Mouse (Mus musculus) left cerebral cortex, postnatal 36 days (tissue): Measurements from ENCODE around the gene Clec2i. TPM values are rescaled to one million over a fixed set of nuclear protein-coding genes. Genes with fewer than 3 reads are reported as not detected.
"Not testable (repeated sequence)": the region's sequence is repeated elsewhere in the genome, so short reads cannot be mapped to it uniquely, and the experiment has no call there.

Experiments
- DNase-seq, 2 experiments: peaks; one replicate each; pipeline ENCODE4 v3.0.0; 2021 to 2022; ENCODE audit warnings: low spot score in 2 of 2, mixed read lengths in 1 of 2
- intact Hi-C: fragments of 180-260 bp; cut with DNase I; formaldehyde crosslinking; loops from one replicate; pipeline ENCODE4 v1.15.1; 2025
- total RNA-seq, 2 experiments: library from RNA; stranded (reverse); gene quantifications; 2 replicates each; pipeline ENCODE4 v1.2.3; 2021

Gene Clec2i
- total RNA-seq, 2 experiments from 2014 or later = not detected

GRCm38 (mm10) chr6:128852766-128853165, 34.6 kb upstream of the Clec2i start:
- intact Hi-C loops = loop anchor here (5.0 kb wide), 2 partner anchors 405 to 515 kb away; no protein-coding TSS in a partner anchor
- no peak for DNase-seq

GRCm38 (mm10) chr6:128854024-128854820, 33.2 kb upstream of the Clec2i start:
- intact Hi-C loops = loop anchor here (1.0 to 5.0 kb wide), 3 partner anchors 213 to 513 kb away; no protein-coding TSS in a partner anchor
- peak in 1 of 2 experiments; percentile 64 for DNase-seq

- DNase-seq = no peak
- intact Hi-C loops = loop anchor here (1.0 to 5.0 kb wide), 3 partner anchors 212 to 512 kb away; no protein-coding TSS in a partner anchor
Observed at GRCm38 (mm10) chr6:128854895-128855294, 32.5 kb upstream of the Clec2i start.

DNA sequence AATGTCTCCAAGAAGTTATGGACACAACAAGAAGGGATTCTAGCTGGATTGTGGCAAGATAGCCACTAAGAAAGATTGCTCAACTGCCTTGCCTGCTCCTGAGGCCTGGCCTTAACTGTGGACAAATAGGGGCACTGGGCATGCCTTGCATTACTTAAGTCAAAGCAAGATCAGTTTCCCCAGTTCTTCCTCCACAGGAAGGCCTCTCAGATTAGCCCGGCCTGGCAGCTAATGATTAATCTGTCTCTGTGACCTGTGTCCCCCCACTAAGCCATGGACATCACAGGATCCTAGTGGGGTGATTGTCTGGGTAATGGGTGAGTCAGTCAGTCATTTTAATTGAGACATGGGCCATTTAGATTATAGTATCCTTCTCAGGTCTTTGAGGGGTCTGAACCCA, 31.9 kb upstream of the Clec2i start:
- DNase-seq = no peak
- intact Hi-C loops = no loop called here

DNA sequence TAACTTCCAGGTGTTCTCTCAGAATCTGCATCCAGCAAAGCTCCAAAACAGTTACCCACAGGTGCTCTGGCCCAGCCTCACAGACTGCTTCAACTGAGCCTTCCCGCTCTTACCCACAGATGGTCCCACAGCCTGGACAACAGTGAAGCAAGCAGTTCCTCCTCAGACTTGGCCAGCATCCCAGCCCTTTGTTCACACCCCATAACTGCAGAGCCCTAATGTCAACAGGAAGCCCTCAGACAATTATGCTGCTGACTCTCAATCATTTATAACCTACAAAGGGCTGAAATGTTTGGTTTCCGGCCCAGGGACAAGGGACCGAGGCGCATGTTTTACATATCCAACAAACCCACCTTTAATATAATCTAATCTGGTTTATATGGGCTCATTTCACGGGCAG, 31.1 kb upstream of the Clec2i start:
- intact Hi-C loops = no loop called here
- DNase-seq = peak in 1 of 2 experiments; percentile 35

- intact Hi-C loops = no loop called here
Observed at GRCm38 (mm10) chr6:128857976-128858375, 29.4 kb upstream of the Clec2i start.

DNA sequence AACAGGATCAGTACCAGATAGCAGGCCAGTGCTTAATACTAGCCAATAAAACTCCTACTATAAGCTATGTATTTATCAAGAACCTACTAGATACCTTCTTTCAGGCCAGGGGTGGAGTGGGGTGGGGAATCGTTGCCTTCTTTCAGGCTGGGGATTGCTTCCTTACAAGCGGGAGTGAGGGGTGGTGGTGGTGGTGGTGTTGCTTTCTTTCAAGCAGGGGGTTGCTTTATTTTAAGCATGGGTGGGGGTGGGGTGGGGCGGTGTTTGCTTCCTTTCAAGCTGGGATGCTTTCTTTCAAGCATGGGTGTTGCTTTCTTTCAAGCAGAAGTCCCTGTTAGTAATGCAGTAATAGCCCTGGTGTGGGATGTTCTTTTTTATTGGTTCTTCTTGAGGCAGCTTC, 18.5 kb upstream of the Clec2i start:
- no peak for DNase-seq
- intact Hi-C loops = no loop called here

More at GRCm38 (mm10) chr6:128857976-128858375, 29.4 kb upstream of the Clec2i start:
- DNase-seq = no peak

DNA sequence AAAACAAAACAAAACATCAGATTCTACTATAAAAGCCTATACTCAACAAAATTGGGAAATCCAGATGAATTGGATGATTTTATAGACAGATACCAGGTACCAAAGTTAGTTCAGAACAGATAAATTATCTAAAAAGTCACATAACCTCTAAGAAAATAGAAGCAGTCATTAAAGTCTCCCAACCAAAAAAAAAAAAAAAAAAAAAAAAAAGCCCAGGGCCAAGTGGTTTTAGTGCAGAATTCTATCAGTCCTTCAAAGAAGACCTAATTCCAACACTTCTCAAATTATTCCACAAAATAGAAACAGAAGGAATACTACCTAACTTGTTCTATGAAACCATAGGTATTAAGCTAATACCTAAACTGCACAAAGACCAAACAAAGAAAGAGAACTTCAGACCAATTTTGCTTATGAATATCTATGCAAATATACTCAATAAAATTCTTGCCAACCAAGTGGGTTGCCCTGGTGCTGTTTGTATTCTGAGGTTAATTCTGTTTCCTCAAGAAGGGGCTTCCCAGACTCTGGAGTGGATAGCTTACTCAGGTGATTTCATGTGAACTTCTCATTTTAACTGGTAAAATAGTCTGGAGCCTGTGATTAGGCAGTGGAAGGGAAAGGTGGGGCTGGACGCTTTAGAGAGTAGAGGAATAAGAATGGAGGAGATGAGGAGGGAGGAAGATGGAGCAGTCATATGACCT, 15.3 kb upstream of the Clec2i start:
- intact Hi-C loops = loop anchor here (5.0 kb wide), 1 partner anchor 95 kb away; no protein-coding TSS in a partner anchor
- no peak for DNase-seq

DNA sequence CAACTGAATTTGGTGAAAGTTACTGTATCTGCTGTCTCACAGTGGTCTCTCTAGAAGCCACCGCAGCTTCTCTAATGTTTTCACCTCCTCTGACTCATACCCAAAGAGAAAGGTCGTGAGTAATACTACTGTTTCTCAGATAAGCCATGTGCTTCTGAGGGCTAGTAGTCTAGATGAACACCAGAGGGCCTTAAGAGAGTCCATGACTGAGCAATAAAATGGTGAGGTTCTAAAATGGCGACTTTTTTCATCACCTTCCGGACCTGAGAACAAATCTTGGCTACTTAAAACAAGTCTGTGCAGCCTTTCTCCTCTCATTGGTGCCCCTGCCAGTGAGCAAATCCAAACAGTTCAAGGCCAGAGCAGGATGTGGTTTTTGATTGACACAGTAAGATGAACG, 1.4 kb downstream of the Clec2i start:
- intact Hi-C loops = loop anchor here (1.0 kb wide), 1 partner anchor 83 kb away; no protein-coding TSS in a partner anchor
- no peak for DNase-seq

- DNase-seq = no peak
- intact Hi-C loops = loop anchor here (10.0 kb wide), 1 partner anchor 294 kb away; the partner anchor contains the start of gene Clec2d
Observed at GRCm38 (mm10) chr6:128890948-128891355, 3.6 kb downstream of the Clec2i start, which contains the start of gene BC035044. Gene BC035044, minus strand, starts transcription at chr6:128891126.

- intact Hi-C loops = loop anchor here (10.0 kb wide), 1 partner anchor 289 kb away; the partner anchor contains the start of gene Clec2d
- no peak for DNase-seq
Observed at GRCm38 (mm10) chr6:128895404-128896001, 8.1 kb downstream of the Clec2i start.

GRCm38 (mm10) chr6:128900044-128900443, 12.7 kb downstream of the Clec2i start:
- DNase-seq = no peak
- intact Hi-C loops = no loop called here

DNA sequence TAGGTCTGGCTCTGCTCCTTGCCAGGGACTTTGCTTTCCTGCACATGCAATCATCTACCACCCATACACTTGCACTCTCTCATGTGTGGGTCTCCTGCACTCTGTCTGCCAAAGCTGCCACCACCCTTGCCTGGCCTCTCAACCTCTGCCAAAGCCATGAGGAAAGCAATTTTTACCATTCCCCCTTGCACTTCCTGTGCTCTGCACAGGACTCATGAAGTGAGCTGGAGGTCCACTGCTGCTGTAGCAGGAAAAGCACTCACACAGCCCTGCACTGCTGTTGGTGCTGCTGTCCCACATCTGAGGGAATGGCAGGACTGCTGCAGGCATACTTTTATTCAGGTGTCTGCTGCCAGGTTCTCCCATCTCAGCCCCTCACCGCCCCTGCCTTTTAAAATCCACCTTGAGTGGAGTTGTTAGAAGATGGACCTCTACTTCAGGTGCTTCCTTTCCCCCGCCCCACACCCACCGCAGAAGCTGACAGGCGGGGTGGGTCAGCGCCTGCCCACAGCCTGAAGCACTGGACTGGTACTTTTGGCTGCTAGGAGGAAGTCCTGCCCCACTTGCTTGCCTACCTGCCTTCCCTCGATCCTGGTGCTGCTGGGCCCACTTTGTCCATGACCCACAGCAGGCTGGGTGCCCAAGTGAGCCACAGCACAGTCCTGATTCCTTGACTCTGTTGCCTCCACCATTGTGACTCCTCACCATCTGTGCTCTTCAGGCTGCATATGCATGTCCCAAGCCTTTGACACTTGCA, 13.6 kb downstream of the Clec2i start:
- DNase-seq, intact Hi-C loops: not testable (repeated sequence)

GRCm38 (mm10) chr6:128913598-128914254, 26.3 kb downstream of the Clec2i start:
- DNase-seq = no peak
- intact Hi-C loops = no loop called here

DNA sequence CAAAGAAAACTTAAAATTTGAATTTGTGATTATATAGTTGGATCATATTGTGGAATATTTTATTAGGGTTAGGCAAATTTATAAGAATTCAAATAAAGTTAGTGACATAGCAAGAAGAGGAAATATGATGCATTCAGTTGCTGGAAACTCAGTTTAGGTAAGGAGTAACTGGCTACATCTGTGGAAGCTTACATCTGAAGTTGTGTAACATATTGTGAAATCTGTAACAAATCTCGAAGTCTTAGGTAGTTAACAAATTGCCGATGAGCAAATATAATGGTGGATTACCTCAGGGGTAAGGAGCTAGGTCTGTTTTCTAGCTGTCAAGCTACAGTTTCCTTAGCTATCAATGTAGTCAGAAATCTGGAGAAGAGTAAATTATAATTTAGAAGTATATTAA, 29.9 kb downstream of the Clec2i start:
- no peak for DNase-seq
- intact Hi-C loops = no loop called here

GRCm38 (mm10) chr6:128933050-128933449, 45.7 kb downstream of the Clec2i start:
- intact Hi-C loops = no loop called here
- no peak for DNase-seq

GRCm38 (mm10) chr6:128934081-128934480, 46.7 kb downstream of the Clec2i start, which contains the start of gene Clec2g:
Gene Clec2g, plus strand, starts transcription at chr6:128934381.
- intact Hi-C loops, DNase-seq: not testable (repeated sequence)

DNA sequence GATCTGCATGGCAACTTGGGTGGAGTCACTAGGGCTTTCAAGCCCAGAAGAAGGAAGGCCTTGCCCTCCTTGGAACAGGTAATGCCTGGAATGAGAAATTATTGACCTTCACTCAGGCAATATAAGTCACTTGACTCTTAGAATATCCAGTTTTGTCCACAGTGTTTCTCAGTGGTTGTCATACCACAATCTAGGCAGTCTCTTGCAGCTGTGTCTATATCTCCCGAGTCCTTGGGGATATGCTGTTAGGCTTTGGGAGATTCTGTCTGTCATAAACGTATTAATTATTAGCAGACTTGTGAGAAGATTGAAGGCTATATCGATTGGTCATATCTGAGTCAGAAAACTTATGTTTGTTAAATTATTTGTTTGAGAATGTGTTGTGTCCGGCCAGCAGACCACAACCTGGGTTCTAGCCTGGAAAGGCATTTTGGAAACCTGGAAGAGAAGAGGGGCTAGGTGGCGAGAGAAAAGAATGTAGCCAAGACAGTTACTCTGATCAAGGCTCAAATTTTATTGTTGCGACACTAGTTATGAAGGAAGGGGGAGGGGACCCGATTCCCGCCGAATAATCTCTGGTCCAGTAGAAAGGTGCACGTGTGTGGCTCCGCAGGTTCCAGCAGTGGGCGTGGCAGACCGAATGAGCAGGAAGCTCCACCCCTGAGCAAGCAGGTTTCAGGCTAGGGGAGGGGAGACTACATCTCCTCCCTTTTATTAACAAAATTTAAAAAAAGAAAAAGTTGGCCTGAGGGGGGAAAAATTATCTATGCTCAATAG, 48.7 kb downstream of the Clec2i start:
- intact Hi-C loops, DNase-seq: not testable (repeated sequence)
